Mouse (Mus musculus) urinary bladder, adult 2 months (tissue): ENCODE data around the gene Cacng6. TPM values are rescaled to one million over a fixed set of nuclear protein-coding genes. Genes with fewer than 3 reads are reported as not detected.

Source experiments
- DNase-seq: peaks from one replicate; pipeline ENCODE4 v3.0.0; 2022; ENCODE audit warnings: low spot score
- polyA plus RNA-seq: library from polyadenylated mRNA; depleted of rRNA; stranded (reverse); fragments of >200 nt; gene quantifications from 2 replicates; pipeline ENCODE4 v1.2.3, GENCODE M21; 2012

Cacng6 gene
- polyA plus RNA-seq, 1 experiment, result not detected

- no peak for DNase-seq
Measured at GRCm38 (mm10) chr7:3420466-3420865, 3.5 kb upstream of the Cacng6 start.

GRCm38 (mm10) chr7:3421297-3421696 is 2.7 kb upstream of the Cacng6 start:
- no peak for DNase-seq

DNA sequence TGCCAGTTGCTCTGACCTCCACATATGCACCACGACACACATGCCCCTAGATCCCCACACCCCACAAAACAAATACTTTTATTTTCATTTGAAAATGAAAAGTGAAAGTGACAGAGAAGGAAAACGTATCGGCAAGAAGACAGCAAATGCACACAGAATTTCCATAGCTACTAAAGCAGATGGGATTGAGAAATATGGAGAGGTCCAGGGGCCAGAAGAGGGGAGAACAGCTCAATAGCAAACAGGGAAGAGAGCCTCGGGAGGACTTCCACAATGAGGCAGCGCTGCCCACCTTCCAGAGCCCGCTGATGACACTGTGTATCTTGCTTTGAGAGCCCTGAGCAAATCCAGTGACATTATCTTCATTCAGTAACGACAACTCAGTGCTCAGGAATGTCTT is 1.9 kb upstream of the Cacng6 start:
- no peak for DNase-seq

GRCm38 (mm10) chr7:3423430-3423829 is 565 bp upstream of the Cacng6 start:
- no peak for DNase-seq

- DNase-seq, result no peak
Measured at GRCm38 (mm10) chr7:3425141-3425540, 1.1 kb downstream of the Cacng6 start.

GRCm38 (mm10) chr7:3430161-3430560 is 6.2 kb downstream of the Cacng6 start:
- no peak for DNase-seq

GRCm38 (mm10) chr7:3432066-3432465 is 8.1 kb downstream of the Cacng6 start:
- DNase-seq, result no peak

DNA sequence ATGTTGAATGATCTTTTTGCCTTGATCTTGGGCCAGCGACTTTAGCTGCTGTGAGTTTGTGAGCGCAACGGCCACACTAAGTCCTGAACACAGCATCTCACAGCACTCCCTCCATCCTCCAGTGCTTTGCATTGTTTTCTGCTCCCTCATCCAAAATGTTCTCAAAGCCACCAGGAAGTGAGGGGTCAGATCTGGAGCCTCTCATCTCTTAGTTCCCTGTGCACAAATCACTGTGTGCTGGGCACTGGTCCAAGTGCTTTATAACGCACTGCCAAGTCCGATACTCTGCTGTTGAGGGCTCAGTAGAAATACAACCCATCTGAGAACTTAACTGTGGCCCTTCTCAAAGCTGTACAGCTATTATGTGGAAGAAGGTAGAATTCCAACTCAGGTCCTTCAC is 13.9 kb downstream of the Cacng6 start:
- DNase-seq, result no peak

GRCm38 (mm10) chr7:3439984-3440383 is 16.0 kb downstream of the Cacng6 start:
- DNase-seq, result no peak

DNA sequence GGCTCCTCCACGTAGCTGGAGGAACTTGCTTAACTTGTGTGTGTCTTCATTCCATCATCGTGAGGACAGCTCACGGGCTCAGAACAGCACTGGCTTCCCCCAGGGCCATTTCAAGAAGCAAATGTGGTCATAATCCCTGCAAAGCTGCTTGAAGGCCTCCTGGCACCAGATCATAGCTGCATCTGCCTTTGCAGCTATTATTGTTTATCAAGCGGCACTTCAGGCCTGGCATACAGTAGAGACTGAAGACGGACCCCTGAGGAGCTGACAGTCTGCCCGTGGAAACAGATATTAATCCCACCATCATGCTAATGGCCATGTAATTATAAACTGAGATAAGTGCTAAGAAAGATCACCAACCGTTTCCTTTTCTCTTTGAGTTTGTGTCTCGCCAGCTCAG is 16.5 kb downstream of the Cacng6 start:
- no peak for DNase-seq

DNA sequence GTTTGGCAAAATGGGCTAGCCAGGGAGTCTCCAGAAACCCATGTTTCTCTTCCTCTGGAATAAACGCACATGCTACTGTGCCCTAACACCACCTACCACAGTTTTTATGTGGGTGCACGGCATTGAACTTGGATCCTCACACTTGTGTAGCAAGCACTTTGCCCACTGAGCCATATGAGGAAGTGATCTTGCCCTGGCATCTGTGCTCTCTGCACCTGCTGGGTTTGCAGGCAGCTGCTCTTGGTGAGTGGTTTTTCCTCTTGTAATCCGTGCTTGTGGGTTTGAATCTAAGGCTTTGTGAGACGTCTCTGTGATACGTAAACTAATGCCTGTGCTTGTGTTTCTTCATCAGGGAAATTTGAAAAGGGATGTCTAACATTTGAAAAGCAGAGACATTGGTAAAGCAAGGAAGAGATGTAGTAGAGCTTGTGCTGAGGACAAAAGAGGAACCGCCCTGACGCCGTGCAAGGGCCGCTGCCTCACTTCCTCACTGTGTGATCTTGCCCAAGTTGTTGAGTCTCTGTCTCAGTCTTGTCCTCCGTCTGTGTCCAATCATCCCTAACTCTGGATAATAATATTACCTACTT is 18.6 kb downstream of the Cacng6 start:
- DNase-seq, result no peak

- no peak for DNase-seq
Measured at GRCm38 (mm10) chr7:3444678-3445077, 20.7 kb downstream of the Cacng6 start.

- DNase-seq, result no peak
Measured at GRCm38 (mm10) chr7:3446584-3446983, 22.6 kb downstream of the Cacng6 start.

GRCm38 (mm10) chr7:3447026-3447425 is 23.0 kb downstream of the Cacng6 start:
- no peak for DNase-seq

DNA sequence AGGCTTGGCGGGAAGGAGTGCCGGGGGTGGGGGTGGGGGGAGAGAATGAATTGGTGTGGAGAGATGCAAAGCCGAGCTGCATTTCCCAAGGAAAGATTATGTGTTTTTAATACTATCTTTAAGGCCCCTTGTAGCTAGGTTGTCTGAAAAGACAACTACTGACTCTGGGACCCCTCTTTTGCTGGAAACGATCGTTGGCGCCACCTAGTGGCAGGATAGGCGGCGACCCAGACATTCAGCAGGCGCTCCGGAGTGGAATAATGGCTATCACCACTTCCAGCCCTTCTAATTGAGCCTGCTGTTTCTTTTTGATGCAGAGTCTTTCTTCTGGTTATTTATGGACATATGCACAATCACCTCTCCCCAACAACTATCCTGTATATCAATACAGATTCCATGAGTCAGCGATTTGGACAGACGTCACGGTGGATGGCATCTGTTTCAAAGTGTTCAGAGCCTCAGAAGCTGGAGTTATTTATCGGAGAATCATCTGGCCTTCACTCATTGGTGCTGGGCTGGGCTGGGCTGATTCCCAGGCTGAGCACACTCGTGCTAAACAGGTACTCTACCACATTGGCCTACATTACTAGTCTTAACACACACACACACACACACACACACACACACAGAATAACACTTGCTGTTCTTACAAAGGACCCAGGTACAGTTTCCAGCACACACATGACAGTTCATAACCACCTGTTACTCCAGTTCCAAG is 24.9 kb downstream of the Cacng6 start:
- DNase-seq, result peak; percentile 43

DNA sequence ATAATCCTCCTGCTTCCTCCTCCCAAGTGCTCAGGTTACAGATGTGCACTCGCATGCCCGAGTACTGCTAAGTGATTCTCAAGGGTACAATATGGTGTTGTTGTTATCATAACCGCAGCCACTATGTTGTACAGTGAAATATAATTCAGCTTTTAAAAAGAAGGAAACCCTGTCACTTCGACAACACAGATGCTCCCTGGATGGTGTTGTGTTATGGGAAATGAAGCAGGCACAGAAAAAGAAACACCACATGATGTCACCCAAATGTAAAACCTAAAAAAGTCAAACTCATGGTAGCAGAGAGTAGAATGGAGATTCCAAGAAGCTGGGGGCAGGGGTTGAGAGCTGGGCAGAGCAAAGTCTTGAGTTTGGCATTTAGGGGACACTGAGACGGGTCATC is 26.7 kb downstream of the Cacng6 start:
- no peak for DNase-seq

- DNase-seq, result no peak
Measured at GRCm38 (mm10) chr7:3451161-3451560, 27.2 kb downstream of the Cacng6 start.

DNA sequence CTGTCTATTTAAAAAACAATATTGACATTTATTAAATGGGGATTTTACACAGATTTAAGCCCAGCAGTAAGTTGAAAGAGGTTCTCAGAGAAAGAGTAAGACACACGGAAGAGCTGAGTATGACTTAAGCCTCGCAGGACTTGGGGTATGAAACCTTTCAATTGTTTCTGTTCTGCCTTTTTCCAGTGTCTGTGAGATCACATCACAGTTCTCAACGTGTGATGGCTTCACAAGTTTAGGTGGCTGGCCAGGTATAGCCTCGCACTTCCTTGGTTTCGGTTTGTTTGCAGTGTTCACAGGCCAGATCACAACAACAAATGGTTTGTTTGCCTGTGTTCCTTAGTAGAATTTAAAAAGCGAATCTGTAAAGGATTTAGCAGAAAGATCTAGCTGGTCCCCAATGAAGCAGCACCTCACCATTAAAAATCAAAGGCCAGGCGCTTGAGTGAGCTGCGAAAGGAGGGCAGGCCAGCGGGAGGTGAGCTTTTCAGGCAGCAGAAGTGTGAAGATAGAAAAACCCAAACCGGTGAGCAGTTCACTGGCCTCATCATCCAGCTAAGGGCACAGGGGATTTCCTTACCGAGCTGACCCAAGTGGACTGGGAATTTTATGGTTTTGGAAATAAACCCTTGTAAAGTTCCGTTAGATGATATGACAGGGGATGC is 29.0 kb downstream of the Cacng6 start:
- no peak for DNase-seq

GRCm38 (mm10) chr7:3453486-3454183 is 29.6 kb downstream of the Cacng6 start:
- DNase-seq, result no peak

- DNase-seq, result no peak
Measured at GRCm38 (mm10) chr7:3457111-3457840, 33.3 kb downstream of the Cacng6 start.

DNA sequence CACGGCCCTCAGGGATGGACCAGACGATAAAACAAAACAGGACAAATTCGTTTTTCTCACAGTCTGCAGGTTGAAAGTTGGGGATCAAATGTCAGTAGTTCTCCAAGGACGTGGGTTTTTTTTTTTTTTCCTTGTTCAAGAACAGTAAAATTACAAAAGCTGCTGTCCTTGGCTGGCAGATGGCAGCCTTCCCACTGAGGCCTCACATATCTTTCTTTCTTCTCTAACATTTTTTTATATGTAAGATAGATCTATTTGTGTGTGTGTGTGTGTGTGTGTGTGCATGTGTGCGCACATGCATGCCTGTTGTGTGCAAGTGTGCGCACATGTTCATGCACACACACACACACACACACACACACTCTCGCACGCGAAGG is 33.8 kb downstream of the Cacng6 start:
- no peak for DNase-seq

GRCm38 (mm10) chr7:3460261-3460660 is 36.3 kb downstream of the Cacng6 start:
- DNase-seq, result no peak
